Mouse (Mus musculus) thymus, adult 2 months (tissue): ENCODE measurements around the gene Antxr2. TPM values are rescaled to one million over a fixed set of nuclear protein-coding genes. Genes with fewer than 3 reads are reported as not detected.
A peak's percentile ranks its signal among the peaks of the same experiment; 100 is the strongest.

Experiments
- DNase-seq: peaks from one replicate; pipeline ENCODE4 v3.0.0; 2021
- H3K27ac ChIP-seq: fragments of 200-500 bp; 2 replicates; pipeline ENCODE4 v1.5.1; 2012; ENCODE audit warnings: low read length, control low read depth; ENCODE audit not compliant: control insufficient read depth, insufficient read depth
- H3K27me3 ChIP-seq: fragments of 200-500 bp; 2 replicates; pipeline ENCODE4 v1.6.1; 2012; ENCODE audit warnings: mild to moderate bottlenecking, low read length, moderate library complexity, mixed read lengths; ENCODE audit not compliant: control insufficient read depth, insufficient read depth
- H3K36me3 ChIP-seq: fragments of 200-500 bp; 2 replicates; pipeline ENCODE4 v1.6.1; 2012; ENCODE audit warnings: mild to moderate bottlenecking, low read length, moderate library complexity; ENCODE audit not compliant: control insufficient read depth, insufficient read depth
- H3K4me1 ChIP-seq: fragments of 200-500 bp; replicated peaks from 2 replicates; pipeline ENCODE4 v1.6.1; 2012; ENCODE audit warnings: low read length; ENCODE audit not compliant: control insufficient read depth, insufficient read depth
- H3K4me3 ChIP-seq: fragments of 200-500 bp; 2 replicates; pipeline ENCODE4 v1.5.1; 2012; ENCODE audit warnings: mild to moderate bottlenecking, low read length, control low read depth, moderate library complexity; ENCODE audit not compliant: control insufficient read depth, insufficient read depth
- CTCF ChIP-seq: fragments of 200-500 bp; IDR thresholded peaks from 2 replicates; pipeline ENCODE4 v1.5.1; 2012; ENCODE audit warnings: mild to moderate bottlenecking, control low read depth, low read length, moderate library complexity, borderline replicate concordance; ENCODE audit not compliant: control insufficient read depth, poor library complexity, insufficient read depth; ENCODE audit errors: extremely low read depth
- POLR2A ChIP-seq: fragments of 200-500 bp; IDR thresholded peaks from 2 replicates; pipeline ENCODE4 v1.6.1; 2012; ENCODE audit warnings: mild to moderate bottlenecking, low read length, control low read depth, moderate library complexity; ENCODE audit not compliant: control insufficient read depth, poor library complexity, insufficient read depth; ENCODE audit errors: extremely low read depth
- WGBS: fragments of 180-500 bp; shearing (Covaris S2); methylation state at CpG from one replicate; pipeline ENCODE4 v1.1.7; 2018; 5-methylcytosine and 5-hydroxymethylcytosine counted together
- polyA plus RNA-seq: library from polyadenylated mRNA; depleted of rRNA; stranded (reverse); fragments of >200 nt; gene quantifications from 2 replicates; pipeline ENCODE4 v1.2.3, GENCODE M21; 2012

The Antxr2 gene
- polyA plus RNA-seq, 1 experiment = 4.5 TPM

- DNase-seq = no peak
- Histone ChIP-seq H3K36me3 (no peaks in the 10 kb centered on the region), H3K4me1 (peaks cover 7% of the 10 kb centered on the region), H3K27me3 (no peaks in the 10 kb centered on the region), H3K4me3 (no peak overlapping the region), H3K27ac (no peak overlapping the region)
- no peak for TF ChIP-seq POLR2A
- TF ChIP-seq CTCF = no peak
- 51% methylated on average over 2 of the region's 2 CpGs for WGBS
Observed at GRCm38 (mm10) chr5:98034207-98034606, 3.4 kb upstream of the Antxr2 start.

GRCm38 (mm10) chr5:98032803-98033420, 2.1 kb upstream of the Antxr2 start:
- Histone ChIP-seq H3K4me3 (no peak overlapping the region), H3K27me3 (no peaks in the 10 kb centered on the region), H3K27ac (no peak overlapping the region), H3K4me1 (peaks cover 7% of the 10 kb centered on the region), H3K36me3 (no peaks in the 10 kb centered on the region)
- peak; percentile 16 for DNase-seq
- 41% methylated on average over 7 of the region's 7 CpGs for WGBS
- TF ChIP-seq CTCF (no peak), POLR2A (no peak)

- Histone ChIP-seq H3K36me3 (no peaks in the 10 kb centered on the region), H3K27me3 (no peaks in the 10 kb centered on the region), H3K4me3 (peak overlapping the region; percentile 80), H3K27ac (no peak overlapping the region), H3K4me1 (peaks cover 7% of the 10 kb centered on the region)
- peak; percentile 59 for DNase-seq
- no peak for TF ChIP-seq POLR2A
- no peak for TF ChIP-seq CTCF
- WGBS = 1% methylated on average over 36 of the region's 36 CpGs
Observed at GRCm38 (mm10) chr5:98030091-98030901, 547 bp downstream of the Antxr2 start.

DNA sequence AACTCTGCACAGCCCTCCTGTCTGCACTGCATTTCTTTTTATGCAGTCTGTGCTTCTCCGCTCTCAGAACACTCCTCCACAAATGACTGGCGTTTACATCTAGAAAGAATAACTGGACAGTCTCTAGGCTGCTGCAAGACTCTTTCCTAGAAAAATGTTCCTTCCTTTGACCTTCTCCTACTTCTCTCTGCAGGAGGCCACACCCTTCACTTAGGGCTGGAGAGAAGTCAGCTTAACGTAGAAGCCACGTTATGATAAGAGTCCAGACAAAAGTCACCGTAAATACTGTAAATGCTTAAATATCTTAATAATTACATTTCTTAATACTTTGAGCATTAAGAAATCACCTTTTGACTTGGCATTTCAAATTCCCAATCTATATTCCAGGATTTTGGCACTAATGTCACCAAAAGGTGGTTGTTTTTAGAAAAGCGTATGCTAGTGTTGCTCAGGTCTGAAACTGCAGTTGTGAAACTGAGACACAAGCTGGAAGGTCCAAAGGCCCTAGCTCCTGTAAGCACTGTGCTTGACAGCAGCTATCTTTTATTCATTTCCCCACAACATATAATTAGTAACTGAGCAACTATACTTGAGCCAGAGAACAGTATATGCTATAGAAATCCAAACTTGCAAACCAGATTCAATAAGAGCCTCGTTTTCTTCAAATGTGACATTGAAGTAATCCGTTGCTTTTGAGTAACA, 3.0 kb downstream of the Antxr2 start:
- Histone ChIP-seq H3K36me3 (no peaks in the 10 kb centered on the region), H3K27ac (no peak overlapping the region), H3K4me1 (peaks cover 5% of the 10 kb centered on the region), H3K4me3 (no peak overlapping the region), H3K27me3 (no peaks in the 10 kb centered on the region)
- DNase-seq = no peak
- TF ChIP-seq CTCF (no peak), POLR2A (no peak)
- WGBS = 93% methylated on average over 8 of the region's 8 CpGs

DNA sequence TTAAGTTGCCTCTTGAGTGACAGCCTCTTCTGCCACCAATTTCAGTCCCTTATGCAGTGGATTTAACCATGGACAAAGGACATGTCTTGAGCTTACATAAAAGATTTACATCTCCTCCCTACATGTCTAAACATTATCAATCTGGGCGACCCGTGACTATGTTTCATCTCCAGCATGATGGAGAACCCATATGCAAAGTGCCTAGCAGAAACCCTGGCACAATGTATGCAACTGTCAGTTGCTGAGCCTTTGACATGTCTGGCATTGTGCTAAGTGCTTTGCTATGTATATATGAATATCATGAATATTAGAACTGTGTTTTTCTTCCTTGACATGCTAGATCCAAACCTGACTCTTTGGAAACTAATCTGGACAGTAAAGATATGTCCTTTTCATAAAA, 4.9 kb downstream of the Antxr2 start:
- Histone ChIP-seq H3K36me3 (no peaks in the 10 kb centered on the region), H3K27ac (no peak overlapping the region), H3K27me3 (no peaks in the 10 kb centered on the region), H3K4me1 (peaks cover 5% of the 10 kb centered on the region), H3K4me3 (no peak overlapping the region)
- DNase-seq = no peak
- TF ChIP-seq CTCF (no peak), POLR2A (no peak)
- WGBS = 100% methylated on average over 2 of the region's 2 CpGs

- 98% methylated on average over 2 of the region's 2 CpGs for WGBS
- Histone ChIP-seq H3K4me3 (no peak overlapping the region), H3K27ac (no peak overlapping the region), H3K27me3 (no peaks in the 10 kb centered on the region), H3K36me3 (no peaks in the 10 kb centered on the region), H3K4me1 (no peaks in the 10 kb centered on the region; the same call in 1 of the 2 replicates)
- no peak for DNase-seq
- TF ChIP-seq CTCF (no peak), POLR2A (no peak)
Observed at GRCm38 (mm10) chr5:98024545-98024944, 6.3 kb downstream of the Antxr2 start.
